Mouse (Mus musculus) kidney, postnatal 25 days (tissue): Measurements from ENCODE around the gene Poc1a.

Source experiments
- DNase-seq, 2 experiments: peaks; one replicate each; pipeline ENCODE4 v3.0.0; 2021; ENCODE audit warnings: mixed read lengths in 2 of 2

Gene Poc1a

GRCm38 (mm10) chr9:106368112-106368717, 87.4 kb downstream of the Poc1a start, which contains the start of gene Dusp7:
Gene Dusp7, plus strand, starts transcription at chr9:106368632.
- DNase-seq: peak; percentile 82 to 95

- peak; percentile 48 to 74 for DNase-seq
Observed at GRCm38 (mm10) chr9:106368831-106369501, 88.1 kb downstream of the Poc1a start.

GRCm38 (mm10) chr9:106369801-106370485, 89.1 kb downstream of the Poc1a start:
- DNase-seq: peak in 1 of 2 experiments; percentile 69

GRCm38 (mm10) chr9:106370620-106371383, 89.9 kb downstream of the Poc1a start:
- no peak for DNase-seq

GRCm38 (mm10) chr9:106371384-106371671, 90.5 kb downstream of the Poc1a start:
- no peak for DNase-seq

GRCm38 (mm10) chr9:106371776-106372175, 90.9 kb downstream of the Poc1a start:
- DNase-seq: peak; percentile 93 to 95

- no peak for DNase-seq
Observed at GRCm38 (mm10) chr9:106372431-106373412, 91.9 kb downstream of the Poc1a start.

- no peak for DNase-seq
Observed at GRCm38 (mm10) chr9:106373973-106374372, 93.1 kb downstream of the Poc1a start.

- no peak for DNase-seq
Observed at GRCm38 (mm10) chr9:106377247-106377646, 96.4 kb downstream of the Poc1a start.

GRCm38 (mm10) chr9:106378045-106378444, 97.2 kb downstream of the Poc1a start:
- no peak for DNase-seq

GRCm38 (mm10) chr9:106378753-106379152, 97.9 kb downstream of the Poc1a start:
- DNase-seq: no peak

- DNase-seq: peak in 1 of 2 experiments; percentile 57
Observed at GRCm38 (mm10) chr9:106386181-106386864, 105.5 kb downstream of the Poc1a start.

GRCm38 (mm10) chr9:106392828-106393527, 112.1 kb downstream of the Poc1a start:
- DNase-seq: peak; percentile 18 to 48

GRCm38 (mm10) chr9:106393548-106393947, 112.7 kb downstream of the Poc1a start:
- DNase-seq: no peak

GRCm38 (mm10) chr9:106394649-106395602, 114.1 kb downstream of the Poc1a start:
- DNase-seq: peak; percentile 62 to 73

- DNase-seq: peak in 1 of 2 experiments; percentile 14
Observed at GRCm38 (mm10) chr9:106397733-106398132, 116.9 kb downstream of the Poc1a start.

- no peak for DNase-seq
Observed at GRCm38 (mm10) chr9:106398667-106399311, 117.9 kb downstream of the Poc1a start.

GRCm38 (mm10) chr9:106399808-106400207, 118.9 kb downstream of the Poc1a start:
- no peak for DNase-seq
